Mouse (Mus musculus) kidney, postnatal 14 days (tissue): ENCODE measurements around the gene Notch2.

Source experiments
- DNase-seq: peaks from one replicate; pipeline ENCODE4 v3.0.0; 2022; ENCODE audit warnings: mixed read lengths

Gene Notch2

GRCm38 (mm10) chr3:98079601-98080215 lies 66.4 kb downstream of the Notch2 start:
- no peak for DNase-seq

DNA sequence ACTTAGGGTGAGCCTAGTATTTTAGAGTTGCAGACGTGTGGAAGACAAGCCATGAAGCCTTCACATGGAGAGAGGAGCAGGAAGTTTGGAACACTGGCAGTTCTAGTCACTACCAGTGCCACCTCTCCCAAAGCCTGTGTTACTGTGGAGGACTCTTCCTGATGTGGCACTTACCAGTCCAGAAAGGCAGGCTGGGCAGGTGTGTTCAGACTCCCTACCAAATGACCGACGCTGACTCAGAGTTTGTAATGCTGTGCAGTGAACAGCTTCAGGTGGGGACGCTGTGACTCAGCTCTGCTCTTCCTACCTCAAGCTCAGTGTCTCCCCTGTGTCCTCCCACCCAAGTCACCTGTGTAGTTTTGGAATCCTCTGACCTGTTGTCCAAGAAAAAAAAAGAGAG lies 67.3 kb downstream of the Notch2 start:
- DNase-seq = no peak

GRCm38 (mm10) chr3:98082188-98082587 lies 68.9 kb downstream of the Notch2 start:
- no peak for DNase-seq

DNA sequence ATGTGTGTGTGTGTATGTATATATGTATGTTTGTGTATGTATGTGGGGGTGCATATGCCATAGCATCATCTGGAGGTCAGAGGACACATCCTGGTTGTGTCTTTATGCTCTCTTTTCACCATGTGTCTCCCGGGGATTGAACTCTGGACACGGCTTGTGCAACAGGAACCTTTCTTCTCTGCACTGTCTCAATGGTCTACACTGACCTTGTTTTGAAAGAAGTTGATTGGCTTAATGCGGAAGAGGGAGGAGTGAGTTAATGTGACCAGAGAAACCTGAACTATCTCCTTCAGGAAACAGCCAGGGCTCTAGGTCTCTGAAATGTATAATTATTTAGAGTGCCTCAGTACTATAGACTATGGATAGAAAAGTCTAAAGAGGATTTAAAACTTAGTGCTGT lies 69.6 kb downstream of the Notch2 start:
- no peak for DNase-seq

DNA sequence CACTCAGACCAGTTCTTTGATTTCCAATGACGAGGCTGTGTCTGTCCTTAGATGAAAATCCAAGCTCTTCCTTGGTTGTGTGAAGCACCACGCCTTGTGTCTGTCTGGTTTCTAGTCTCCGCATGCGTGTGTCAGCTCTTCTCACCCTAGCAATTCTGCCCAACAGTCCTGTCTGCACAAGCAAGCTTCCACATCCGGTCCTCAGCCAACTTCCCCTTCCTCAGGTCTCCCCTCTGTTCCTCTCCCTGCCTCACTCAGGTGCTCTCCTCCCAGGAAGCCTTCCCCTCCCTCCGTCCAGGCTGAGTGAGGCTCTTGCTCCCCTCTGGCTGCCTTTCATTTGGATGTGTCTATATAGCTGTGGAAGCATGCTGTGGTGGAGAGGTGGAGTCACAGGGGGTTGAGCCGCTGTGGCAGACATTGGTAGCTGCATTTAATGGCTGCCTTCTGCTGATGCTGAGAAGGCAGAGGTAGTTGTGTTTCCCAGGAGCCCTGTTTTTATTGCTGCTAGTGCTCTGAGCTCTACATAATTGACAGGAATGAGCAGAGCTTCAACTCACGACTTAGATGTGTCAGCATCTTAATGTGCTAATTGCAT lies 70.8 kb downstream of the Notch2 start:
- DNase-seq = no peak

GRCm38 (mm10) chr3:98084870-98085269 lies 71.5 kb downstream of the Notch2 start:
- DNase-seq = no peak

DNA sequence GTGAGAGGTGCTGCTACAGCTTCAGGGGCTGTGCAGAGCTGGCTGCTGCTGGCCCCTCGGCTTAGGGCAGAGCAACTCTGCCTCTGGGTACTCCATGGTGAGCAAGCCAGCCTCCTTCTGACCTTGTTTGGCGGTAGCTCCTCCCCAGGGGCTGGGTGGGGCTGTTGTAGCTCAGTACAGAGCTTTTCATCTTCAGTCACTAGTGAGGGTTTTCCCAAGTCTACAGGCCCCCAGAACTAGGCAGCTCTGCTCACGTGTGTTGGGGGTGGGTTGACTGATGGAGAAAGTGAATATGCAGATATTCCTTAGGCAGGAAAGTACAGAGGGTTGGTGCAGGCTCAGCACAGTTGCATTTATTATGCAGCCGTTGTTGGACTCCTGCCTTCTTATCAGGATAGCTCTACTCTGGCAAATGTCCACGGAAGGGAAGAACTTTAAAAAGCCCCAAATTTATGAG lies 72.5 kb downstream of the Notch2 start:
- no peak for DNase-seq

DNA sequence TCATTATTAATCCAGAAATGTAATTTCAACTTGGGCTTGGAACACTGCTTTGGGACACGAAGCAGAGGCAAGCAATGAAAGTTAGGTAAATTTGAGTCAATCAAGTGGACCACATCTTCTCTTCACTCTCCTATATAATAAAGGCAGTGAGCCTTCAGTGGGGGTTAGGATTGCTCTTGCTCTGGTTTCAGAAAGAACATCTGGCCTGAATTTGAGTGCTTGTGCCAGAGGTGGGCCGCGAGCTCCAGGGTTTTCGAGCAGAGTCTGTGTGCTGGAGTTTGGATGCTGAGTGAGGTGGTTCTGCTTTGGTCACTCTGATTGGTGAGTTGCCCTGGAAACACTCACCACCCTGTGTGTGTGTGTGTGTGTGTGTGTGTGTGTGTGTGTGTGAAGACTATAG lies 73.1 kb downstream of the Notch2 start:
- no peak for DNase-seq

GRCm38 (mm10) chr3:98086860-98087259 lies 73.5 kb downstream of the Notch2 start:
- DNase-seq = no peak

GRCm38 (mm10) chr3:98087551-98087950 lies 74.2 kb downstream of the Notch2 start:
- no peak for DNase-seq

DNA sequence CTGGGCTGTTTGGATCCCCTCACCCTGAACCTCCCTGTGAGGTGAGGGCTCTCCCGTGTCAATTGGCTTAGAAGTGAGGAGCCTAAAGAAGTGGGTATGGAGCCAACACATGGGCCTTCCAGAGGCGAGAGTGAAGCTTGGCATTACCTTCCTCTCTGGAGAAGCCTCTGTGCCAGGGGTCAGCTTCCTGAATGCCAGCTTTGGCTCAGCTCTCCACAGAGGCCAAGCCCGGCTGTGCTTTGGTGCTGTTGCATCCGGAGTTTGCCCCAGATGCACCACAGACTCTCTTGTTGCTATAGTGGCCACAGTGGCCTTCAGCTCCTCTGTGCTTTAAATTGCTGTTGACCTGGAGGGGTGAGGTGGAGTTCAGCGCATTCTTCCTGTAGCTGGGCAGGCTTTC lies 76.4 kb downstream of the Notch2 start:
- no peak for DNase-seq

DNA sequence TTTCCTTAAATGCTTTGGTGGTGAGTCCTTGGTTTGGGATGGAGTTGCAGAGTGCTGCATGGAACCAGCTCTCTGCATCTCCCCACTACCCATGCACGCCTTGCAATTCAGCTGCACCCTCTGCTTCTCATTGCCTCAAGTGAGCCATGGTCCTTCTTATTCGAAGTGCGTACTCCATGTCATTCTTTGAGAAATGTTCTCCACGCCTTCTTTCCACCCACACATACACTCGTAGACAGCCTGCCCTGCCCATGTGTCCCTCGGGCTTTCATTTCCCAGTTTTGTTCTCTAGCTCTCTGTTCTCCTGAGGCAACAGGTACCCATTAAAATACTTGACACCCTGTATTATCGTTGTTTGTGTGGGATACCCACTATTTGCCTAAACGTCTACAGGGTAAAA lies 76.8 kb downstream of the Notch2 start:
- DNase-seq = no peak

GRCm38 (mm10) chr3:98092680-98093370 lies 79.5 kb downstream of the Notch2 start:
- DNase-seq = no peak

GRCm38 (mm10) chr3:98093954-98094353 lies 80.6 kb downstream of the Notch2 start:
- DNase-seq = no peak

DNA sequence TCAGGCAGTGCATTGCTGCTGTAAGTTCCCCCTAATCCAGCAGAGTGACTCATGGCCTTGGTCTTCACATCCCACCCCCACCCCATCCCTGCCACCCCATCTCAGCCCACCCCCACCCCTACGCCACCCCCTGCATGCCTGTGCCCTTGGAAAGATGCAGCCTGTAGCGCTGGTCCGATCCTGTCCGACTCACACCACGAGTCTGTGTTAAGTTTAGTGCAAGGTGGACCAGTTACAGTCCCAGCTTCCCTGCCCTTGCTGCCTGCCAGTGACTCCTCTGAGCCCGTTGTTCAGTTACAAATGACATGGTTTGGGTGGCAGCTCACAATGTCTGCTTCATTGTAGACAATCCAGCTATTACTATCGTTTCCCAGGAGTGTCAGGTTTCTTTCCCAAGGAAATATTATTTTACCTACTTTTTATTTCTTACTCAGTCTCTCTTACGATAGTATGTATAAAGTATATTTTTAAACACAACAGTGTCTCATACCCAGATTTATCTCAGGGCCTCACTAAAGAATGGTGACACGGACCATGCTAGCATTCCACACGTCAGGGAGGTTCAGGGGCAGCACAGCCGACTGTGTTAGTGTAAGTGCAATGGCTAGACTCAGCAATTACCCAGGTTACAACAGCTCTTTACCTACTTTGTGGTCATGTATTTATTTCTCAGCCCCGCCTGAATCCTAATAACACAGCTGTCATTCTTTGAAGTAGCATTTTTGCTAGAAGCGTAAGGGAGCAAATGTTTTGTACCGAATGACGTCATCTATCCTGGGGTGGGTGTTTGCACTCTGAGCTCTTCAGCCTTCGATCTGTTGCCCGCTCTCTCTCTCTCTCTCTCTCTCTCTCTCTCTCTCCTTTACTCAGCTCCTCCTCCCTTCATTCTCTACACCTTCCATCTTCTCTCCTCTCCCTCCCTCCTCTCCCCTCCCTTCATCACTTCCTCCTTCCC lies 81.6 kb downstream of the Notch2 start:
- no peak for DNase-seq

DNA sequence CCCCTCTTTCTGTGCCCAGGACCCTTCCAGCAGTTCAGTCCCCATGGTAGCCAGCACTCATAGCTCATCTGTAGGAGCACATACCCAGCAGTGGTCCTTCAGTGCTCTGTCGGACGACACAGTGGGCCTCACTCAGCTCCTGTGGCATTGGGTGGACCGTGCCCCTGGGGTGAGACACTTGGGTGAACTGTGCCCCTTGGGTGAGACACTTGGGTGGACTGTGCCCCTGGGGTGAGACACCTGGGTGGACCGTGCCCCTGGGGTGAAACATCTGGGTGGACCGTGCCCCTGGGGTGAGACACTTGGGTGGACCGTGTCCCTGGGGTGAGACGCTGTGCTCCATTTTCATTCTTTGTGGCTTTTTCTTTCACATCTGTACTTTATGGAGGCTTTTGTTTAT lies 83.7 kb downstream of the Notch2 start:
- no peak for DNase-seq

GRCm38 (mm10) chr3:98098676-98099075 lies 85.3 kb downstream of the Notch2 start:
- DNase-seq = peak; percentile 82

DNA sequence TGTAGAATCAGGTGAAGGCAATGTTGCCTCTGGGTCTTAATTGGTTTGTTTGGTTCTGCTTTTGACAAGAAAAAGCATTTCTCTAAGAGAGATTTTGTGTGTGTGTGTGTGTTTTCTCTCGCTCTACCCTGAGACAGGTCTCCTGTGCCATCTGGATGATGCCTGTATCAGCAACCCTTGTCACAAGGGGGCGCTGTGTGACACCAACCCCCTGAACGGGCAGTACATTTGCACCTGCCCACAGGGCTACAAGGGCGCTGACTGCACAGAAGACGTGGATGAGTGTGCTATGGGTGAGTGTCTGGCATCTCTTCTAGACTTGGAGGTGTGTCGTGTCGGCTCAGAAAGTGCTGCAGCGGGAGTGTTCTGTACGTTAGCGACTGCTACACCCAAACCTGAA lies 86.0 kb downstream of the Notch2 start:
- no peak for DNase-seq

GRCm38 (mm10) chr3:98101541-98101940 lies 88.2 kb downstream of the Notch2 start:
- DNase-seq = peak; percentile 51

DNA sequence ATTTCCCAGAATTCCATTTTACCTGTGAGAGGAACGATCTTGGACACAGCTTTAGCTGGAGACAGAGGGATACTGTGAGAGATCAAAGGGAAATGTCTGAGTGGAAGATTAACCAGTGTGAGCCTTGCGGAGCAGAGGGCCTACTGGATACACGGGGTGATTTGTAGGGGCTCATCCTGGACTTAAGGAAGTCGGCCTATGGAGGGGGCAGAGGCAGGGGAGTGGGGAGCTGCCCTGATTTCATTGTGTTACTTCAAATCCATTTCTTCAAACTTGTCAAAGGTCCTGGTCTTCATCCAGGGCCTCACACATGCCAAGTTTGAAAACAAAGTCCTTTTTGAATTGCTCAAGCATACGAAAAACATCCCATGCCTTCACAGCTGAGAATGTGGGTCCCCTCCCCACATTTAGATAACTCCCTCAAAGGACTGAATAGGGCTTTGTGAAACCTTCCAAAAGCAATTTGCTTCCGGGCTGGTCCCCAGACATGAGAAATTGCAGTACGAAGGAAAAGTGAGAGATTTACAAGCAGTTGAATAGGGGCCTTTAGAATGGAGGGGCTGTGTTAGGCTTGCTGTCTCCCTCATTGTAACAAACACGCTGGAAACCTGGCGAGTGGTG lies 91.6 kb downstream of the Notch2 start:
- DNase-seq = peak; percentile 58

DNA sequence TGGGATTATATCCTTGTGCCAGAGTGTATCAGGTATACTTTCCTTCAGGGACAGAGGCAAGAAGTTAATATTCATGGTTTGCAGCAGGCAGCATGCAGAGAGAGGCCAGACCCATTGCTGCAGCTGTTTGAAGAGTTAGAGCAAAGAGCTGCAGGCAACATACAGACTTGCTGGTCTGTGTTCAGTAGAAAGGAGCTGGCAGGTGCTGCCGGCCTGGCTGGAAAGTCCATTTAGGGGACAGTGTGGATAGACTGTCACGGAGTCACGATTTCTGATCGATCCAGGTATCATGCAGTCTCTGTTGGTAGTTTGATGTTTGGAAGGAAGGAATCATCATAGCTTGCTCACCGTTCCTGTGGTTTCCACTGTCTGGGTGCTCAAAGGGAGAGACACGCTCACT lies 92.2 kb downstream of the Notch2 start:
- no peak for DNase-seq

DNA sequence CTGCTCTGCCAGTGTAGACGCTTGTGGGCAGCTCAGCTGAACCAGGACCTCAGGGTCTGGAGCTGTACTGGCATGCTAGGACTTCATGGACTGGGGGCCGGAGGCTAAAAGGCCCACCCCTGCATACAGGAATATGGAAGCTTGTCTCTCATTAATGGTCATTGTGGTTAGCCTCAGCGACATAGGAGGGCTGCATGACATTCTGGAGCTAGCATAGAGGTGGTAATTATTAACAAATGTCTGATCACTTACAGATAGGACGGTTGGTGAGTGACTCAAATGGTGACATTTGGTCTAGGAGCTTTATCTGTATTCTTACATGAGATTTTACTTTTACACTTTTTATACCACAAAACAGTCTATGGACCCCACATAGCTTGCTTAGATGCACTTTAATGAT lies 92.8 kb downstream of the Notch2 start:
- DNase-seq = no peak
